Mouse (Mus musculus) G1E (cell line): ENCODE data around the gene Scarb1.

Experiments
- CTCF ChIP-seq: IDR thresholded peaks from 2 replicates; pipeline ENCODE4 v1.5.1; 2012; ENCODE audit warnings: low read depth, low read length, inconsistent platforms, mixed read lengths
- GATA1 ChIP-seq: IDR thresholded peaks from 2 replicates; pipeline ENCODE4 v1.6.1; 2012; ENCODE audit warnings: borderline replicate concordance, low read length, inconsistent platforms, mixed read lengths
- GATA2 ChIP-seq: IDR thresholded peaks from 2 replicates; pipeline ENCODE4 v1.6.1; 2012; ENCODE audit warnings: low read depth, low read length, inconsistent platforms, borderline replicate concordance
- TAL1 ChIP-seq: conservative IDR thresholded peaks from 2 replicates; pipeline ENCODE4 v1.6.1; 2012; ENCODE audit warnings: low read depth, low read length, inconsistent platforms, mixed read lengths

DNA sequence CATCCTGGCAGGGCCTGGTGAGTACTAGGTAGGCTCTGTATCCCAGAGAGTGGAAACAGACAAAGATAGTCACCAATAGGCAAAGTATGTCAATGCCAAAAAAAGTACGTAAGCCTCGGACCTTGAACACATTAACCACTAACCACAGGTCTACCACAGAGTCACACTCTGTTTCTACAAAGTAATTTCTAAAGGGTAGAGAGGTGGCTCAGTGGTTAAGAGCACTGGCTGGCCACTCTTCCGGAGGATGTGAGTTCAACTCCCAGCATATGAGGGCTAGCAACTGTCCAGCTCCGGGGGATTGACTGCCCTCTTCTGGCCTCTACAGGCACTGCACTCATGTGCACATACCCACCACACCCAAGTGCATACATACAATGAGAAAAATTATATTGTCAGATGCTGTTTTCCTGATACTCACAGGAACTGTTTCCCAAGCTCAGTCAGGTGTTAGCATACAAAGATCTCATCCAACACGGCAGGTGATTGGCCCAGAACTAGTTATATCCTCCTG is 11.9 kb upstream of the Scarb1 start:
- TF ChIP-seq CTCF (no peak), TAL1 (no peak), GATA1 (no peak), GATA2 (no peak)
